Mouse (Mus musculus): Measurements from ENCODE around the gene Eif4e.

The Eif4e gene

DNA sequence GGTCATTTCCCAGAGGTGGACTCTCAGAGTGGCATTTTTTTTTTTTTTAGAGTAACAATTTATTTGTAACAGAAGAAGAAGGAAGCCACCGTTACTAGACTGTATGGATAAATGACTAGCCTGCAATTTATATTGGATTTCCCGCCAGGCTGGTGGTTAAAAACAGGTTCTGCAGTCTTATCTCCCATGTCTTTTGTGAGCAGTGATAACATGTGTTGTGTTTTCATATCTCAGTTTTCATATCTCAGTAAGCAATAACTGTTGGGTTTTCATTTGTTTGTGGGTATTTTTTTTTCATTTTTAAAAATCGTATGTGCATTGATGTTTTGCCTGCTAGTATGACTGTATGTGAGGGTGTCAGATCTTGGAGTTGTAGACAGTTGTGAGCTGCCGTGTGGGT lies 65.0 kb downstream of the Eif4e start:
- DNase-seq = no peak

DNA sequence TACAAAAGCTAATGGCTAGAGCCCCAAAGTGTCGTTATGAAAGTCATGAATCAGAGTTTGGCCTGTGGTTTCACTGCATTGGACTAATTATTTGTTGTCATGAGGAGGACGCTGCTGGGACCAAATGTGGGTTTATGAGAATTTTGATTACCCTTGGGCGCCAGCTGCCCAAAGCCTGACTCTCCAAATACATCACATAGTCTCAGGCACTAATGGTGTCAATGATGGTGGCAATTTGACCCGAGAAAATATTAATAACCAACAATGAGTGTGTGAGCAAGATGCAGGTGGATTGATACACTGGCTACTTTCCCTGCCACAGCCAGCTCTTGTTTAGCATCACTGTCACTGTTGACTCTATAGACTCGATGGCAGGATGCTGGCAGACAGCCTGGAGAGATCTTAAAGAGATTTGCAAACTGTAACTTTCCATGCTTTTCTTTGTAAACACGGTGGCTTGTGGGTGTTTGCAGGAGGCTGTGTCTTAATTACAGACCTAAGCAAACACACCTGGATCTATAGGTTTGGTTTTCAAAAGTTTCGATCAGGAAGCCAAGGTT lies 65.9 kb downstream of the Eif4e start:
- DNase-seq = no peak

DNA sequence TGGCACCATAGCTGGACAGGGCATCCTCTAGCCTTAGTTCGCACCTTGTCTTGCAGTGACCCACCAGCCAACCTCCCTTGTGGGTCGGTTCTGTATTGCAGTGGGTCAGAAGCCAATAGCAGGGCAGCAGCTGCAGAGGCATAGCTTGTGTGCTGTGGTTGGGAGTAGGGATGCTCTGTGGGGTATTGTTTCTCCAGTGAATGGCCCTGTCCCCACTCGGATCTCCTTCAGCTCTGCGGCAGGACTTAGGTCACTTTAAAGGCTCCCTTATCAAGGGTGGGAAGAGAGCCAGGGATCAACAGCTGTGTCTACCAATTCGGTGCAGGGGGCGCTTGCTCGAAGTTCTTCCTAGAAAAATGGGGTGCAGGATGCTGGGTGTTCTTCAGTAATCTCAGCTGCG lies 67.2 kb downstream of the Eif4e start:
- DNase-seq = no peak

GRCm38 (mm10) chr3:138593911-138594310 lies 67.9 kb downstream of the Eif4e start:
- DNase-seq = no peak

- DNase-seq = no peak
Observed at GRCm38 (mm10) chr3:138601076-138601475, 75.1 kb downstream of the Eif4e start.

- DNase-seq = no peak
Observed at GRCm38 (mm10) chr3:138605132-138605531, 79.2 kb downstream of the Eif4e start.

DNA sequence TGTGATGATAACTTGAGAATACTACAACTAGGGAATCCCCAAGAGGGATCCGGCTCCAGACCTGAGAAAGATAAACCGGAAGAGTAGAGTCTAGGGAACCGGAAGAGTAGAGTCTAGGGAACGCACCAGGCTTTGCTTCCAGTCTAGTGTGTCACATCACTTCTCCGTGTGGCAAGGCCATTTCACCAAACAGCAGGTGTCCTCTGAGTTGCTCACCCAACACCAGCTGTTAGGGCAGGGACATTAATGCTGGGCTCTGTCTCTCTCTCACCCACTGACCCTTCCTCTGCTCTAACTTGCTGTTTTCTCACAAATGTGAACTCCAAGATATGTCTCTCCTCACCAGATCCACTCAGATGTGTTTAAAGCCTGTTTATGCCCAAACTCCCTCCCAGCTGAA lies 82.7 kb downstream of the Eif4e start:
- no peak for DNase-seq

All from kidney, postnatal 25 days (tissue).